Mouse (Mus musculus): ENCODE measurements around the gene 1810043G02Rik.

DNA sequence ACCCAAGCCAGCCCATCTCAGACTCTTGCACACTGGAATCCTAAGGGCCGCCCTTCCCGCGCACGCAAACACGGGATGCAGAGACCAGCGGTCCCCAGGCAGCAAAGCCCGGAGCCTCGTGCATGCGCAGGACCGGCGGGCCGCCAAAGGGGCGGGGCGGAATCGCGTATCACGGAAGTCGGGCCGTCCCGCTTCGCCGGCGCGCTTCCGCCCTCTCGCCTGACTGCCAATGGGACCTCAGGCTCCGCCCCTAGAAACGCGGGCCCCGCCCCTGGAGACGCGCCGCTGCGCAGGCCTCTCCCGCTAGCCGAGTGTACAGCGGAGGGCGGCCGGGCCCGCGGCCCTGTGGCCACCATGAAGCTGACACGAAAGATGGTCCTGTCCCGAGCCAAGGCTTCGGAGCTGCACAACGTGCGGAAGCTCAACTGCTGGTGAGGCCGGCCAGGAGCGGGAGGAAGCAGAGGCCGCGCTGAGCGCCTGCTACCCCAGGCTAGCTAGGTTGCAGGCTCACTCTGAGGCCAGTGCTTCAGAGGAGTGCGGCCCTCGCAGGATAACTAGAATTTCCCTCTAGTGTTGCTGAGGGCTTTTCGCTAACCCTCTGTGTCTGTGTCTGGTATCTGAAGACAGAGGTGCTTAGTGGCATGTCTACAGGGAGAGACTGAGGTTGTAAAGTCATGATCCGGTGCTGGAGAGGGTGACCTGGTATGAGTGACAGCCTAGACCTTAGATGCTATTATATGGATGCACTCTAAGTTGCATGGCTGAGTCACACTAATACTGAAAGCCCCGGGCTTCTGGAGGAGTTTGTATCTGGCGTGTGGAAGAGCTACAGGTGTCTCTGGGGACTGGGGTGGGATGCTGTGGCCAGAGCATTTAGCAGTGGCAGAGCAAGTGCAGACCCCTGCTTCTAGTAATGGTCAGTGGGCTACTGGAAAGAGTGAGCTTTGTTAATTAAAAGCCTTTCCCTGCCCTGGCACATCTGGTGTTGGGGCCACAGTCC lies at the start of gene 1810043G02Rik:
- TF ChIP-seq RAD21 (IDR thresholded peaks at IDR 0.05; ENCODE audit: low read depth, low read length) (no peak), CHD2 (IDR thresholded peaks at IDR 0.05; ENCODE audit: low read length) (no peak), MYB (IDR thresholded peaks at IDR 0.05; ENCODE audit: low read depth, low read length) (no peak), ZMIZ1 (IDR thresholded peaks at IDR 0.05; ENCODE audit: low read depth, low read length) (0 out of 2 replicates have a peak, but pooled peaks have one; percentile 11), MAFK (IDR thresholded peaks at IDR 0.05; ENCODE audit: borderline replicate concordance, low read depth, low read length) (no peak)
